Mouse (Mus musculus) stomach, embryonic 15.5 days (tissue): ENCODE data around the gene Smarcc2. TPM values are rescaled to one million over a fixed set of nuclear protein-coding genes. Genes with fewer than 3 reads are reported as not detected.

Experiments
- ATAC-seq: fragments of 200-750 bp; cut with Nextera tagmentation; 2 replicates; pipeline ENCODE4 v1.8.0; 2017; ENCODE audit warnings: low read depth, moderate number of reproducible peaks, moderate TSS enrichment; ENCODE audit not compliant: insufficient read depth, low FRiP score
- H3K27ac ChIP-seq: fragments of 300-500 bp; sonication (generic); 2 replicates; pipeline ENCODE4 v1.5.1; 2015; ENCODE audit warnings: mild to moderate bottlenecking, inconsistent platforms
- H3K27me3 ChIP-seq: fragments of 300-500 bp; sonication (generic); replicated peaks from 2 replicates; pipeline ENCODE4 v1.6.1; 2015; ENCODE audit warnings: inconsistent platforms
- H3K36me3 ChIP-seq: fragments of 300-500 bp; sonication (generic); 2 replicates; pipeline ENCODE4 v1.6.1; 2015; ENCODE audit warnings: inconsistent platforms
- H3K4me1 ChIP-seq: fragments of 300-500 bp; sonication (generic); 2 replicates; pipeline ENCODE4 v1.6.1; 2015; ENCODE audit warnings: inconsistent platforms
- H3K4me2 ChIP-seq: fragments of 300-500 bp; sonication (generic); 2 replicates; pipeline ENCODE4 v1.6.1; 2015; ENCODE audit warnings: mild to moderate bottlenecking, inconsistent platforms
- H3K4me3 ChIP-seq: fragments of 300-500 bp; sonication (generic); replicated peaks from 2 replicates; pipeline ENCODE4 v1.5.1; 2015; ENCODE audit warnings: inconsistent platforms
- H3K9ac ChIP-seq: fragments of 300-500 bp; sonication (generic); 2 replicates; pipeline ENCODE4 v1.6.1; 2015; ENCODE audit warnings: inconsistent platforms
- H3K9me3 ChIP-seq: fragments of 300-500 bp; sonication (generic); 2 replicates; pipeline ENCODE4 v1.6.1; 2016; ENCODE audit warnings: inconsistent platforms
- WGBS: fragments of 180-500 bp; shearing (Covaris S2); methylation state at CpG from one replicate; pipeline ENCODE4 v1.1.7; 2015; 5-methylcytosine and 5-hydroxymethylcytosine counted together
- polyA plus RNA-seq: library from polyadenylated mRNA; unstranded; fragments of >200 nt; fragmentation: Nextera tagmentation; extraction: Ambion mirVana; gene quantifications from 2 replicates; pipeline ENCODE4 v1.2.1, GENCODE M21; 2015

Gene Smarcc2
- polyA plus RNA-seq, 1 experiment from 2014 or later, result 63.1 TPM

DNA sequence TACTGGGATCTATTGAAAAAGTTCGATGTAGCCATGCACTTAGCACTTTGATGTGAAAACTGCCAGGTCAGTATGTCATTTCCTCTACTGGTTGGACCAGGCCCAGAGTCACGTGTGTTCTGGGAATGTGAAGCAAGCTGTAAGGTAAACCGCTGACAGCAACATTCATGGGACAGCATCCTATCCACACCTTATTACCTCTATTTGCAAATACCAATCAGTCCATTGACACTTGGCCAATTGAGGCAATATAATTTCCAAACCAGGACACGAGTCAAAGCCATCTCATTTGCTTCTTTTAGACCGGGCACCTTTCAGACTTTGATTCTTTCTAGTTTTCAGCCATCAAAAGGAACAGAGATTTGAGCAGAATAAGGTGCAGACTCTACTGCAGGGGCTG is 30.0 kb upstream of the Smarcc2 start:
- Histone ChIP-seq H3K27me3 (no peaks in the 10 kb centered on the region), H3K36me3 (peaks cover 18% of the 10 kb centered on the region), H3K4me3 (no peak overlapping the region), H3K4me2 (no peak overlapping the region), H3K9ac (no peak overlapping the region), H3K4me1 (no peaks in the 10 kb centered on the region), H3K9me3 (no peaks in the 10 kb centered on the region), H3K27ac (no peak overlapping the region)
- 88% methylated on average over 5 of the region's 5 CpGs for WGBS
- no peak for ATAC-seq

DNA sequence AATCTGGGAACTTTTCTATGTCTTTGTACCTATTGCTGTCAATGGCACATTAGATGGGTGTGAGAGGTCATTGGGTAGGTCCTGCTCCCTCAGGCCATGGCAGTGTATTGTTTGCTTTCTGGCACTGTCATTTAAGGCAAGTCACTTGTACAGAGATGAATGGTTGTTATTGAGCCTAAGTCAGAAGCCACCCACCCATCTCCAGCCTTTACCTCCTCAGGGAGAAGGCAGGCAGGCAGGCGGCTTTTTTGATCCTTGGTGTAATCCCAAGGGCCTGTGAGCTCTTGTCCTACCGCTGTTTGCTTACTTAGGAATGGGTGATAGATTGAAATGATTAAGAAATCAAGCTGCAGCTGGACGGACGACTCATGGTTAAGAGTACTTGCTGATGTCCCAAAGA is 29.6 kb upstream of the Smarcc2 start:
- Histone ChIP-seq H3K36me3 (peaks cover 19% of the 10 kb centered on the region), H3K27me3 (no peaks in the 10 kb centered on the region), H3K27ac (no peak overlapping the region), H3K4me1 (no peaks in the 10 kb centered on the region), H3K9me3 (no peaks in the 10 kb centered on the region), H3K9ac (no peak overlapping the region), H3K4me2 (no peak overlapping the region), H3K4me3 (no peak overlapping the region)
- 71% methylated on average over 4 of the region's 4 CpGs for WGBS
- ATAC-seq, result no peak

DNA sequence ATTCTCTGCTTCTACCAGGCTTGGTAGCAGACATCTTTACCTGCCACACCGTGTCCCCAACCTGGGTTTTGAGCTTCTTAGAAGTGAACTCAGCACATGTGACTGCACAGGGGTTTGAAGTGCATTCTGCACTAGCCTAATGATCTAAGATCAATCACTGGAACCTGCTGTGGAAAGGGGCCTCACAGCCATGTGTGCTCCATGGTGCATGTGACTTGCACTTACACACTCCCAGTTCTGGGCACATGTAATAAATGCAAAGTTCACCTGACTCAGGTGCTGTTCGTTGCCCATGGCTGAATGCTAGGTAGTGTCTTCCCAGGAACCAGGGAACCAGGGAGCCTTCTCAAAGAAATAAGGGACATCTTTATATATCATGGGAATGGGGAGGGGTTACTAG is 25.6 kb upstream of the Smarcc2 start:
- no peaks in the 10 kb centered on the region for H3K4me1 ChIP-seq
- H3K4me2 ChIP-seq, result no peak overlapping the region
- ATAC-seq, result no peak
- H3K4me3 ChIP-seq, result no peak overlapping the region
- no peaks in the 10 kb centered on the region for H3K9me3 ChIP-seq
- 96% methylated on average over 2 of the region's 2 CpGs for WGBS
- no peaks in the 10 kb centered on the region for H3K27me3 ChIP-seq
- no peak overlapping the region for H3K27ac ChIP-seq
- H3K9ac ChIP-seq, result no peak overlapping the region
- peaks cover 38% of the 10 kb centered on the region for H3K36me3 ChIP-seq

DNA sequence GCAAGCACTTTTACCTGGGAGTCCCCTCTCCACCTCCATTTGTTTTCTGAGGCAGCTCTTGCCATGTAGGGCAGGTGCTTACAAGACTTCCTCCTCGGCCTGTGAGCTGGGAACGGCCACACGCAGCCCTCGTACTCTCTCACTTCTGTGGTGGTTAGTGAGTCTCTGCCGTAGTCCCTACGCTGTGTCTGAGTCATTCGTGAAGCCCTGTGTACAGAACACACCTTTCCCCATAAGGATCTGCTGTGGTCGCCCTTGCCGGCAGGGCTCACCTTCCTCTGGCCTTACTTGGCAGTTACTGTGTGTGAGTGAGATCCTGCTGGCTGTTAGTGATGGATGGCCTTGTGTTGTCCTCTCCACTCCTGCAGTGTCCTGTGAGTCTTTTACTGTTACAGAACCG is 24.4 kb upstream of the Smarcc2 start:
- no peak for ATAC-seq

DNA sequence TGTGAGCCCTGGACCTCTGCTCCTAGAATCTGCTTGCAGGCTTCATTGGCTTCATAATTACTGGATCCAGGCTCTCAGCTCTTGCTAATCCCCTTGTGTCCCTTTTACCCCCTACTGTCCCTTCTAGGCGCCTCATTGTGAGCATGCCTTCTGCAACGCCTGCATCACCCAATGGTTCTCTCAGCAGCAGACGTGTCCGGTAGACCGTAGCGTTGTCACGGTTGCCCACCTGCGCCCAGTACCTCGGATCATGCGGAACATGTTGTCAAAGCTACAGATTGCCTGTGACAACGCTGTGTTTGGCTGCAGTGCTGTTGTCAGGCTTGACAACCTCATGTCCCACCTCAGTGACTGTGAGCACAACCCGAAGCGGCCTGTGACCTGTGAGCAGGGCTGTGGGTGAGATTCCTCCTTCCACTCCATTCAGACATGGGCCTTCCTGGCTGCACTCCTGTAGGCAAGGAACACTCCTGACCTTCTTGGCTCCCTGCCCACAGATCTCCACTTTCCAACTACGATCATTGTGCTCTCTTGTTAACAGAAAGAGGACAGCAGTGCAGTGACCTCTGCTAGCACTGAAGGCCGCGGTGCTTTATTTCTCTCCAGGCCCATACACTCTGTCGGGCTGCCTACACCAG is 23.7 kb upstream of the Smarcc2 start:
- H3K27ac ChIP-seq, result no peak overlapping the region
- WGBS, result 82% methylated on average over 17 of the region's 17 CpGs
- no peak for ATAC-seq

More for the DNA sequence above, 24.4 kb upstream of the Smarcc2 start:
- H3K9ac ChIP-seq, result no peak overlapping the region
- no peak overlapping the region for H3K27ac ChIP-seq
- WGBS, result 80% methylated on average over 10 of the region's 10 CpGs
- H3K9me3 ChIP-seq, result no peaks in the 10 kb centered on the region
- H3K4me3 ChIP-seq, result no peak overlapping the region
- H3K36me3 ChIP-seq, result peaks cover 40% of the 10 kb centered on the region
- no peaks in the 10 kb centered on the region for H3K27me3 ChIP-seq
- 0 out of 2 replicates have a peak, but pooled peaks cover 3% of the 10 kb centered on the region for H3K4me1 ChIP-seq
- H3K4me2 ChIP-seq, result no peak overlapping the region

DNA sequence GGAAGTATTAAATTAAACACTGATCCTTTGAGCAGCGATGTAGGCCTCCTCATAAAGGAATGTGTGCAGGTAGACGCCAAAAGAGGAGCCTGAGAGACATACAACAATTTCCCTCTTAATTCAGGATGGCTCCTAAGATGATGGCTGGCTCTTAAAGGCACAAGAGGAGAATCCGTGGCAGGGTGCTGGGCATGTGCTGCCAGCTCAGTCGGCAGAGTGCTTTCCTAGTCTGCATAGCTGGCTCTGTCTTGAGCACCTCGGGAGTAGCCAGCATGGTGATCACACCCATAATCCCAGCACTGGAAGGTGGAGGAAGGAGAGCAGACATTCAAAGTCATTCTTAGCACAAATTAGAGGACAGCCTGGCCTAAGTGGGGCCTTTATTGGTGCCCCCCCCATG is 23.2 kb upstream of the Smarcc2 start:
- ATAC-seq, result no peak
- Histone ChIP-seq H3K9ac (no peak overlapping the region), H3K4me2 (no peak overlapping the region), H3K27ac (no peak overlapping the region), H3K36me3 (peaks cover 42% of the 10 kb centered on the region), H3K27me3 (no peaks in the 10 kb centered on the region), H3K9me3 (no peaks in the 10 kb centered on the region), H3K4me1 (0 out of 2 replicates have a peak, but pooled peaks cover 4% of the 10 kb centered on the region), H3K4me3 (no peak overlapping the region)
- WGBS, result 84% methylated on average over 5 of the region's 5 CpGs

More for the DNA sequence above, 23.7 kb upstream of the Smarcc2 start:
- Histone ChIP-seq H3K4me2 (no peak overlapping the region), H3K9me3 (no peaks in the 10 kb centered on the region), H3K4me1 (0 out of 2 replicates have a peak, but pooled peaks cover 4% of the 10 kb centered on the region), H3K36me3 (peaks cover 38% of the 10 kb centered on the region), H3K27me3 (no peaks in the 10 kb centered on the region), H3K4me3 (no peak overlapping the region), H3K9ac (no peak overlapping the region)

DNA sequence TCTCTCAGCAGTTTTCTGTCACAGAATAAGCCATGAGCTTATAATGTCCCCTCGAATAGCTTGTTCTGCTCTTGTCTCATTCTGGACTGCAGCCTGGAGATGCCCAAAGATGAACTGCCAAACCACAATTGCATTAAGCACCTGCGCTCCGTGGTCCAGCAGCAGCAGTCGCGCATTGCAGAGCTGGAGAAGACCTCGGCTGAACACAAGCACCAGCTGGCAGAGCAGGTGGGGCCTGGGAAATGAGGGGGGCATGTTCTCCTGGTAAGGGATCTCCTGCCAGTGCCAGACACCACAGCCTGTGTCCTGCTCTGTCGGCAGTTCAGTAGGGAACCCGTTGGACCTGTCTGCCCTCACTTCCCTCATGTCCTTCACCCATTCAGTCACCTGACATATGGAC is 22.7 kb upstream of the Smarcc2 start:
- Histone ChIP-seq H3K27ac (no peak overlapping the region), H3K9me3 (no peaks in the 10 kb centered on the region), H3K4me1 (0 out of 2 replicates have a peak, but pooled peaks cover 4% of the 10 kb centered on the region), H3K4me2 (no peak overlapping the region), H3K27me3 (no peaks in the 10 kb centered on the region), H3K4me3 (no peak overlapping the region), H3K9ac (no peak overlapping the region), H3K36me3 (peaks cover 46% of the 10 kb centered on the region)
- no peak for ATAC-seq
- WGBS, result 91% methylated on average over 8 of the region's 8 CpGs

DNA sequence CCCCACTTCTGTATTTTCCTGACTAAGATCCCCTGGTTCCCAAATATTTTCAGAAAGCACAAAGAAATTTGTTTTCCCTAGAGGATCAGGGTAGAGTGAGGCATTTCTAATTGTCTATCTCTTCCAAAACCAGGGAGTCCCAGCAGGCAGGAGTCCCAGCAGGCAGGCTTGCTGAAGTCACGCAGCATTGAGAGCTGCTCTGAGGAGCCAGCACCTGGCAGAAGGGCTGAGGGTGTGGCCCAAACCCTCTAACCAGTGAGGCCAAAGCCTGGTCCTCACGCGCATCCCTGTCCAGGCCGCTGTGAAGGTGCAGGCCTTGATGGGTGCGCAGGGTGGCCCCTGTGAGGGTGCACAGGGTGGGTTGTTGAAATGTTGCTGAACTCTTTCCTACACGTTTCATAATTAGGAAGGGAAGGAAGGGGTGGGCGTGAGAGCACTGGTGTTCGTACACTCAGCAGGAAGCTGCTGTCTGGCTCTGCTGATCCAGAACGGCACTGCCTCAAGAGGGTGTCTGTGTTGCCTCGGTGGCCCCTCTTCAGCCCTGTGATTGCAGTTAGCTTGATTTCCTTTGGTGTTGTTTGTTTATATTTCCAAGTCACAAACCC is 20.3 kb upstream of the Smarcc2 start:
- ATAC-seq, result no peak
- no peaks in the 10 kb centered on the region for H3K27me3 ChIP-seq
- H3K9ac ChIP-seq, result no peak overlapping the region
- peak overlapping the region; percentile 1; the same call in 1 of the 2 replicates for H3K27ac ChIP-seq
- no peak overlapping the region for H3K4me2 ChIP-seq
- H3K4me3 ChIP-seq, result no peak overlapping the region
- H3K36me3 ChIP-seq, result peaks cover 47% of the 10 kb centered on the region
- no peaks in the 10 kb centered on the region for H3K9me3 ChIP-seq
- 0 out of 2 replicates have a peak, but pooled peaks cover 4% of the 10 kb centered on the region for H3K4me1 ChIP-seq
- 70% methylated on average over 10 of the region's 10 CpGs for WGBS

DNA sequence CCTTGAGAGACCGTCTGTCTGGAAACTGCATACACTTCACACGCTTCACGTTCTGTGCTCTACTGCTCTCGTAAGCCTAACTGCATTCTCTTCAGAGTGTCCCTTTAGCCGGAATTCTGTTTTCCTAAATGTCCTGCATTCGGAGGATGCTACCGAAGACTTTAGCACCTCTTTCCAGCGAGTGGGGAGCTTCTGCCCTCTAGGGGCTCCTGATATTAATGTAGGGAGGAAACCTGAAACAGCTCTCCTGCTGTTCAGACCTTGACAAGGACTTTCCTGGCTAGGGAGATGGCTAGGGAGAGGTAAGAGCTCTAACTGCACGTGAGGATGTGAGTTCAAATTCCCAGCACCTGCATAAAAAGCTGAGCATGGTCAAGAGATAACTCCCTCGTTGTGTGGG is 18.6 kb upstream of the Smarcc2 start:
- Histone ChIP-seq H3K27me3 (no peaks in the 10 kb centered on the region), H3K36me3 (peaks cover 39% of the 10 kb centered on the region), H3K4me3 (no peak overlapping the region), H3K27ac (no peak overlapping the region), H3K4me2 (no peak overlapping the region), H3K9ac (no peak overlapping the region), H3K9me3 (no peaks in the 10 kb centered on the region), H3K4me1 (0 out of 2 replicates have a peak, but pooled peaks cover 4% of the 10 kb centered on the region)
- WGBS, result 52% methylated on average over 10 of the region's 10 CpGs
- no peak for ATAC-seq

DNA sequence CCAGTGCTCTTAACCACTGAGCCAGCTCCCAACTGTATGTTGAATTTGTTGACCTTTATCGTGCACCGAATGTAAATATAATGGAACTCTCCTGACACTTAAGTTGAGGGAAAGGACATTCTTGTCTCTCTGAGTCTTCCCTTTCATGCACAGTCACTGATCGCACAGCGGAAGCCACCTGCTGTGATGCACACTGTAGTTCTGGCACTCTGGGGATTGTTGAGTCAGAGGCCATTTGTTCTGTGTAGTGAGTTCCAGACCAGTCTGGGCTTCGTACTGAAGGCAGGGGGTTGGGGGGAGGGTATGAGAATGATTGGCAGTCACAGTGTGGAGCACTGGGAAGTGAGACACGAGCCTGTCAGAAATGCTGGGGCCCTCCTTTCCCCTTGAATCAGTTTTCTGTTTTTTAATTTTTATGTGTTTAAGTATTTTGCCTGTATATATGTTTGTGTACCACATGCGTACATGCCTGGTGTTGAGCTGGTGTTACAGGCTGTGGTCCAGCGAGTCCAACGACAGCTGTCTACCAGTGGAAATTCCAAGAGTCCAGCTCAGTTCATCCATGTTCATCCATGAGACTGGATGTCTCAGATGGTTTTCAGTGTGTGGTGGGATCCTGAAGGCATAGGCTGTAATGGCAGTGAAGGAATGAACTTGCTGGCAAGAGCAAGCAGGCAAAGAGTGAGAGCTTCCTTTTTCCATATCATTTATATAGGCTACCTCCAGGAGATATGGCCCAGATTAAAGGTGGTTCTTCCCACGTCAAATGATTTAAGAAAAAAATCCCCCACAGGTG is 17.5 kb upstream of the Smarcc2 start:
- Histone ChIP-seq H3K9ac (no peak overlapping the region), H3K27ac (no peak overlapping the region)

DNA sequence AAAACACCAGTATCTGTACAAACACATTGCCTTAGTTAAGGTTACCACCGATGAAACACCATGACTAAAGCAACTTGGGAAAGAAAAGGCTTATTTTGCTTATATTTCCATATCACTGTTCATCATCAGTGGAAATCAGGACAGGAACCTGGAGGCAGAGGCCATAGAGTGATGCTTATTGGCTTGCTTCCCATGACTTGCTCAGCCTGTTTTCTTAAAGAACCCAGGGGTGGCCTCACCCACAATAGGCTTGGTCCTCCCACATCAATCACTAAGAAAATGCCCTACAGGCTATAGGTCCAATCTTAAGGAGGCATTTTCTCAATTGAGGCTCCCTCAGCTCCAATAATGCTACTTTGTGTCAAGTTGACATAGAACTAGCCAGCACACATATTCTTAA is 16.3 kb upstream of the Smarcc2 start:
- Histone ChIP-seq H3K4me3 (no peak overlapping the region), H3K36me3 (peaks cover 26% of the 10 kb centered on the region), H3K27ac (no peak overlapping the region), H3K9me3 (no peaks in the 10 kb centered on the region), H3K4me1 (0 out of 2 replicates have a peak, but pooled peaks cover 4% of the 10 kb centered on the region), H3K4me2 (no peak overlapping the region), H3K27me3 (no peaks in the 10 kb centered on the region), H3K9ac (no peak overlapping the region)
- ATAC-seq, result no peak
- 78% methylated on average over 1 of the region's 1 CpGs for WGBS

More for the DNA sequence above, 17.5 kb upstream of the Smarcc2 start:
- WGBS, result 85% methylated on average over 10 of the region's 10 CpGs
- ATAC-seq, result no peak
- Histone ChIP-seq H3K36me3 (peaks cover 35% of the 10 kb centered on the region), H3K4me3 (no peak overlapping the region), H3K9me3 (no peaks in the 10 kb centered on the region), H3K4me1 (0 out of 2 replicates have a peak, but pooled peaks cover 4% of the 10 kb centered on the region), H3K4me2 (no peak overlapping the region), H3K27me3 (no peaks in the 10 kb centered on the region)

DNA sequence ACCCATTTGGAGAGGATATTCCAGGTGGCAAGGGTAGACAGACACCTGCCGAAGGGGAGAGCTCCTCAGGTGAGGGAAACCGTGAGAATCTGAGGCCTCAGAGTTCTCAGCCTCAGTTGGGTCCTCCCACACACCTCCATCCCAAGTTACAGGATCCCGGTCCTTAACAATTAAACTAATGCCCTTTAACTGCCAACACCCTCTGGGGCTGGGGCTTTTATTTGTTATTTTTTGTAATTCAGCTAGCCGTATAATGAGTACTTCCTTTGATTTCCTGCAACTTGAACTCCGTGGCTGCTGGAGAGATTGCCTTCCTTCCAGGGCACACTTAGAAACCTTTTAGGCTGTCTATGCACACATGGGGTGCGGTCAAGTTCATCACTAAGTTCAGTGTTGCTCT is 14.7 kb upstream of the Smarcc2 start:
- WGBS, result 71% methylated on average over 6 of the region's 6 CpGs
- Histone ChIP-seq H3K9ac (no peak overlapping the region), H3K4me2 (no peak overlapping the region), H3K27me3 (no peaks in the 10 kb centered on the region), H3K4me1 (0 out of 2 replicates have a peak, but pooled peaks cover 2% of the 10 kb centered on the region), H3K36me3 (peaks cover 16% of the 10 kb centered on the region), H3K9me3 (no peaks in the 10 kb centered on the region), H3K4me3 (no peak overlapping the region), H3K27ac (no peak overlapping the region)
- ATAC-seq, result no peak
